Mouse (Mus musculus) cerebellum, adult 11-12 months (tissue): ENCODE results near the gene Plekhg4.

ENCODE experiments used
- DNase-seq: peaks from one replicate; pipeline ENCODE4 v3.0.0; 2022

The Plekhg4 gene

DNA sequence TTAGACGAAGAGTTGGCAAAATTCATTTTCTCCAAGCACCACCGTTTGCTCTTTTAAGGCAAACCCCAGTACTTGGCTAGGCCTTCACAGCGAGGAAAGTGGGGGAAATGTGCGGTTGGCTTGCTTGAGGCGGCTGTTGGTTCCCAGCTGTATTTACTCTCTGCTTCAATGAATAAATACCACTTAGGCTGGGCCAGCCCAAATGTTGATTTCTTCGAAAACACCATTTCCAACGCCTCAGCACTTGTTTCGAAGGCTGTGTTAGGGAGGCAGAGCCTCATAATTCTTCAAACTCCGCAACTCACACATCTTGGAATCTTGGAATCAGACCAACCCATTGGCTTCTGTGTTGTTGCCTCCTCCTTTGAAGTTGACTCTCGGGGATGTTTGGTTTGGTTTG is 33.3 kb downstream of the Plekhg4 start:
- no peak for DNase-seq

- no peak for DNase-seq
Observed at GRCm38 (mm10) chr8:105408331-105408730, 35.3 kb downstream of the Plekhg4 start.

DNA sequence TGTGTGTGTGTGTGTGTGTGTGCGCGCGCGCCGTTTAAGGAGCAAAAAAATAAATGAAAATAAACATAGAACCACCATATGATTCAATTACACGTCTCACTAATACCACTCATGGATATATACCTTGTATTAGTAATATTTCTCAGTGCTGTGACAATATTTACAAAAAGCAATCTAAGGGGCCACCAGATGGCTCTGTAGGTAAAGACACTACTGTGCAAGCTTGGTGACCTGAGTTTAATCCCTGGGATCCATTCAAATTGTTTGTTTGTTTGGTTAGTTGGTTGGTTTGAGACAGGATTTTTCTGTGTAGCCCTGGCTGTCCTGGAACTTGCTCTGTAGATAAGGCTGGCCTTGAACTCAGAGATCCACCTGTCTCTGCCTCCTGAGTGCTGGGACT is 36.9 kb downstream of the Plekhg4 start:
- no peak for DNase-seq

DNA sequence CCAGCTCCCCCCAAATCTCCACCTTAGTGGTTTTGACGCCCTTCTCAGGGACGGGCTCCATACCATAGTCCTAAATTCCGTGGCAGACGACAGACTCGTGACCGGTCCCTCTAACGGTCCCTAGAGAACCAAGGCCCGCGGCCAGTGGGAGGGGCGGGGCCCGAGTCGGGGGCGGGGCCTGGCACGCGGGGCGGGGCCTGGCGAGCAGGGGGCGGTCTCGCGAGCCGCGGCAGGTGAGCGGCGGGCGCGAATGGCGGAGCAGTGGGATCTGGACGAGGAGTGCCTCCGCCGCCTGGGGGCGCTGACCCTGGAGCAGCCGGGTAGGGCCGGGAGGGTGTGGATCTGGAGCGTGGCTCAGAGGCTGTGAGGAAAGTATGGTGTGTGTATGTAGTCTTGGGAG is 40.3 kb downstream of the Plekhg4 start, which contains the start of the genes Kctd19 and Lrrc36:
TSS of gene Kctd19 (minus strand) at position 112 of the 400 bp plus-strand sequence.
TSS of gene Lrrc36 (plus strand) at position 181 of the 400 bp plus-strand sequence.
- DNase-seq = peak; percentile 69

GRCm38 (mm10) chr8:105418992-105419391 is 45.9 kb downstream of the Plekhg4 start:
- DNase-seq = no peak

GRCm38 (mm10) chr8:105419800-105420199 is 46.7 kb downstream of the Plekhg4 start:
- DNase-seq = no peak

GRCm38 (mm10) chr8:105422006-105422405 is 48.9 kb downstream of the Plekhg4 start:
- peak; percentile 63 for DNase-seq

- DNase-seq = no peak
Observed at GRCm38 (mm10) chr8:105426878-105427277, 53.8 kb downstream of the Plekhg4 start.

DNA sequence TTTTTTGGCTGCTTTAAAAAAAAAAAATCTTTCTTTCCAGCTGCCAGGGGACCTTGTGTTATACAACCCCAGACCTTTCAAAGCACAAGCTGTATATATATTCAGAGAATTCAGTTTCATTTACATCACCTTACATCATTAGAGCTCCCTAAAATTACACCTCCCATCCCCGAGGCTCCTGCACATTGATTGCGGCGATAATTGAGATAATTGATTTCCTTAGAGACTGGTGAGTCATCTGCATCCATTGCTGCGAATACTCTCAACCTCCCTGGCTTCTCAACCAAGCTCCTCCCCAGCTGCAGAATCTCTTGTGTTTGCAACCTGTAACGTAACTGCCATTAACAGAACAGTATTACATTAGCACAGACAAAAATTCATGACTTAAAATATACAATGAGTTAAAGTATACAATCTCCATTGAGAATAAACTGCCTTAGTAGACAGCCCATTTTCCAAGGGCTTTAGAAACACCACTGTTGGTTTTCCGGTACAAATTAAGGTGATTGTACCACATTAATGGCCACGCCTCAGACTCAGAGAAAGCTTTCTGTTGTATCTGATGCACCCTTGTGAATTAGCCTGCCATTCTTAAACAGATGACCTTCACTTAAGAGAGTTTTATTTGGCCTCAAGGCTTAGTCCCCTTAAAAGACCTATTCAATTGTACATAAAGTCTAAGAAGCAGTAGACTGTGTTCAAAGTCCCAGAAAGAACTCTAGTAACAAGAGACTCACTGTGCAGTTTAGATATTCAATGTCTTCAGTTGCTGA is 58.9 kb downstream of the Plekhg4 start:
- no peak for DNase-seq
